Mouse (Mus musculus) layer of hippocampus, postnatal 25 days (tissue): Measurements from ENCODE around the gene Klhl5. TPM values are rescaled to one million over a fixed set of nuclear protein-coding genes. Genes with fewer than 3 reads are reported as not detected.

ENCODE experiments used
- DNase-seq, 2 experiments: peaks; one replicate each; pipeline ENCODE4 v3.0.0; 2022; ENCODE audit warnings: mixed read lengths in 2 of 2, low spot score in 1 of 2; ENCODE audit errors: extremely low spot score in 1 of 2
- total RNA-seq, 2 experiments: library from RNA; stranded (reverse); gene quantifications; 2 replicates each; pipeline ENCODE4 v1.2.3; 2021

Gene Klhl5
- total RNA-seq, result 10 to 100 TPM; 63.6 to 69.3 TPM

DNA sequence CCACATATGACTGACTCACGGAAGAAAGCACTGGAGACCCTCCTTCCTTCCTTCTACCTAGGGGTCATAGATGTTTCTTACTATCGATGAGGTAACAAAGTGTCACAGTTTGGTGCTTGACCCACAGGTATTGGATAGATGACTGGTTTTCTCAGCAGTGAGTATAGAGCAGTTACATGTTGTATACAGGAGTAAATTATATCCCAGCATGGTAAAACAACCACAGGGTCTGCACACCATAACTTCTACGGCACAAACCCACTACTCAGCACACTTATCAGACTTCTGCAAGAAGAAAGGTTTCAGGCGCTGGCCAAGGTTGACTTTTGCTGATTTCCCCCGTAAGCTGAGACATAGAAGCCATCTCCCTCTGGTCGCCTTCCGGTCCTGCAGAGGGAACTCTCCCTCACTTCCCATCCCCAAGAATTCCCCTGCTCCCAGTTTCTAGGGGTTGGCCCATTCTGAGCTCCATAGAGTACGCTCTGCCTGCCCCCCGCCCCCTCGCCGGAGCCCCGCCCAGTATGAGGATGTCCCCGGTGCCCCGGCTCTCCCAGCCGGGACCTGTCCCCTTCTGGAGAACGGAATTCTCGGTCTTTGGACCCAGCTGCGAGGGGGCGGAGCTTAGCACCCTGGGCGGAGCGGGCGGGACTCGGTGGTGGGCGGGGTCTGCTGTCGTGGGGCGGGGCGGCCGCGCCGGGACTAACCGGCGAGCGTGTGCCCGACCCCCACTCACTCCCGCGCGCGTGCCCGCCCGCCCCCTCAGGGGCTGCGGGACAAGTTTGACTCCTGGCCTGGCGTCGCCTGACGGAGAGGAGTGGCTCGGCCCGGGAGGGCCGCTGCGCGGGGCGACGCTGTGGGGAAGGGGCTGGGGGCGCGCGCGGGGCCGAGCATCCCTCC lies at the start of gene Klhl5:
TSS of gene Klhl5 (plus strand) at position 664 of the 897 bp plus-strand sequence.
- DNase-seq, result peak; percentile 76 to 80

DNA sequence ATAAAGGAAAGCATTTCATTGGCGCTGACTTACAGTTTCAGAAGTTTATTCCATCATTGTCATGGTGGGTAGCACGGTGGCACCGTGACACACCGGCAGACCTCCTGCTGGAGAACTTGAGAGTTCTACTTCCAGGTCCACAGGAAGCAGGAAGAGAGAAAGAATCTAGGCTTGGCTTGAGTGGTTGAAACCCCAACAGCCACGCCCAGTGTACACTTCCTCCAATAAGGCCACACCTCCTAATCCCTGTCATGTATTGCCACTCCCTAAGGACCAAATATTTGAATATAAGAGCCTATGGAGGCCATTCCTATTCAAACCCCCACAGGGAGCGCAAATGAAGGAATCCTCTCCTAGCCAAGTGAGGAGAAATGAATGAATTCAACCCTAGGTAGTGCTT lies 49.7 kb upstream of the Klhl5 start:
- no peak for DNase-seq

DNA sequence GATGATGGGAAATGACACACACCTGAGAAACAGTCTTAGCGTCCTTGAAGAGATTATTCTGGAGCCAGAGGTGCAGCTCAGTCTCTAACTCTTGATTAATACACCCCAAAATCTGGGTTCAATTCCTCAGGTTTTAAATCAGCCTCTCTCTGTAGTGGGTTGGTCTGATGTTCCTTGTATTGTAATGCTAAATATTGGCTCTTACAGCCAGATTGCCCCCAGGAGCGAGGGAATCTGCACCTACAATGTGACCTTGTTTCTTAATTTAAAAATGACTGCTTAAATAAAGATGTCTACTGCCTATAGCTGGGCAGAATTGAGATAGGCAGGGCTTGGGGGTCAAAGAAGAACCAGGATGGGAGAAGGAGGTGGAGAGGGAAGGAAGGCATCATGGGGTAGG lies 47.5 kb upstream of the Klhl5 start:
- no peak for DNase-seq

DNA sequence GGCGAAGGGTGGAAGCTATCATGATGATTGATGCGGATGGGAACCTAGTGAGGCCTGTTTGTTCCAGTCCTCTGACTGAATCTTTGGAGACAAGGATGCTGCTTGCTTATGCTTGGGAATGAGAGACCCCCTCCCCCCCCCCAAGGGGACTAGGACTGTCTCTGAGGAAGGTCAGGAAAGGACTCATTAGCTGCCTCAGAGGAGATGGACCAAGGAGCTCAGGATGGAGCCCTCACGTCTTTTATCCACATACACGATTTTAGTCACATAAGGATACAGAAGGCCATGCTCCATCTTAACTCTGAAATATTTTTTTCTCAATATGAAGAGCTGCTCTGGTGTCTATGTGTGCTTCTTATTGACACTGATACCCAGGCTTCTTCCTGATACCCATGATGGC lies 45.1 kb upstream of the Klhl5 start:
- no peak for DNase-seq

DNA sequence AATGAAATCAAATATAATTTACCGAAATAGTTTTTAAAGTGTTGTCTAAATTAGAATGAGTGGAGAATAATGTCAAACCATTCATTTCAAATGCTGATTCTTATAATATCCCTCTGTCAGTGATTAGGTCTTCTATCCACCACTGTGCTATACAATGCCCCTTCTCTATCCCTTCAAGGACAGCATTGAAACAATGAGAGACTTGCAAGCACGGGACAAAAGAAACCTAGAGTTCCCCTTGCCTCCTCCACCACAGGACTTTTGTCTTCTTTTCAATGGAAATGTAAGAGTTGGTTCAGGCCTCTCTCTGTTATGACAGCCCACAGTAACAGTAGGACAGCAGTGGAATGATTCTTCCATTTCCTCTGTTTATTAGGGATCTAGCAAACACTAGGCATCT lies 44.1 kb upstream of the Klhl5 start:
- no peak for DNase-seq

DNA sequence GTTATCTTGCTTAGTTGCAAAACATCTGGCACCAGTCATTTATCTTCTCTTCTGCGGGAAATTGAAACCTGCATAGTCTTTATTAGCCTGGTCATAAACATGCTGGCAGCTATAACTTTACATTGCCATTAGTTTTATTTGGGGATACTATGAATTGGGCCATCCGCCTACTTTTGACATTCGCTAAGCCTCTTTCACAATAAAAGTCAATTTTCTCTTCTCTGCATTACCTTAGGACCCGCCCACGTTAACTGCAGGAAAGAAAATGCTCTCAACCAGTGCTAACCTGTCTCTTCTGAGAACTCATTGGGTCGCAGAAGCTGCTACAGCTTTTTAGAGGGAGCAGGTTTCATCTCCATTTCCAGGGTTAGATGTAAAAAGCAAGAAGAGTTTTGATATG lies 39.2 kb upstream of the Klhl5 start:
- no peak for DNase-seq

DNA sequence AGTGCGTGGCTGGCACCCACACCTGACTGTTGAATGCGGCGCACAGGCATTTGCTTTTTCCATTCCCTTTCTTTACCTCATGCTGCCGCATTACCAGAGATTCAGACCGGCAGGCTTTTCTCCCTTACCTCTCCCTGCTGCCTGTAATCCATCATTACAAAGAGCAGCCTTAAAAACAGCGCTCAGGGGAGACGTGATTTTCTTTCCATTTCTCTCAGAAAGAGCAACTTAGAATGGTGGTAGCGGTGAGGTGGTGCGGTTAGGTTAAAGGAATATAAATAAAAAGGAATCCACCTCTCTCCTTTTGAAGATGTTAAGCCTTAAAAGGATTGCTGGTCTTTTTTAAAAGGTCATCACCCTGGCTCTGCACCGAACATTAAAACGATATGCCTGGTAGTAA lies 37.5 kb upstream of the Klhl5 start:
- DNase-seq, result no peak

DNA sequence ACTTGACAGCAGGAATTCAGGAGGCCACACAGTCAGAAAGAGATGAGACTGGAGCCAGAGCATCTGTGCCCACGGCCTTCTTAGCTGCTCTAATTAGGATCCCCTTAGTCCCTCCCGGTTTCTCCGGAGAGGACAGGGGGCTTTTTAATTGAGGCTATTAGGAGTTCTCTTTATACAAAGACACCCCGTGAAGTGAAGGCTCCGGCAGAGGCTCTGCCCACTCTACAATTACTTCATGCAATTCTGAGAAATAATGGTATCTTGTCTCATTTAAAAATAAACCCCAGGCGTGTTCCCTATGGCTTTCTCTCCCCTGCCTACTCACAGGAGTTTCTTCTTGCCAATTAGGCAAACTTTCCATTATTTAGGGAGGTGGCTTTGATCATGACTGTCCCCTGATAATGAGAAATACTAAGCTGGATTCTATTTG lies 35.6 kb upstream of the Klhl5 start:
- DNase-seq, result no peak

DNA sequence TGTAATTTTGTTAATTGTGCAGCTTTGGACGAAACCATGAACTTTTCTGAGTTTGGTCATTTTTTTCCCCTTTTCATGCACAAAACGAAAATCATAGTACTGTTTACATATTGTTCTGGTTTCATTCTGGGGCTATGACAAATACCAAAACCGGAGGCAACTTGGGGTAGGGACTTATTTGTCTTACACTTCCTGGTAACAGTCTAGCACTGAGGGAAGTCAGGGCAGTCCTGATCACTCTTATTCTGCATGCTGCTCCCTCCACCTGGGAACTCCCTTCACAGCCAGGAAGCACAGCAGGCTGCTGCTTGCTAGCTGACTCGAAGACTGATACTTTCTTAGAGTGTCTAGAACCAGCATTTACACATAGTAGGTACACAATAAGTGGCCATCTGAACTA lies 34.1 kb upstream of the Klhl5 start:
- DNase-seq, result no peak

DNA sequence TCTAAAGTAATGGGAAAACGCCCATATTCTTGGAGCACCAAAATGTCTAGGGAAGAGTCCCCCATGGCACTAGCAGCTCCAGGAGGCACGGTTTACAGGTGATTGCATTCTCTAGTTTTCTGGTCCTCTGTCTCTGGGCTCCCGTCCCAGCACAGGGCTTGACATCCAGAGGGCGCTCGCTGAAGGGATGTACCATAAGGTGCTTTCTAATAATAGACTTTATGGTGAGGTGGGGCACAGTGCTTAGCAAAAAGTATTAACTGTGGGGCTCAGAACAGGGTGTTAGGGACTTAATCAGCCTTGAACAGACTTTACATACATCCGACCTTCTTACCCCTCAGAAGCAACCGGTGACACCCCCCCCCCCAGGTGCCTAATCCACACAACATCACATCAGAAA lies 32.6 kb upstream of the Klhl5 start:
- DNase-seq, result no peak

DNA sequence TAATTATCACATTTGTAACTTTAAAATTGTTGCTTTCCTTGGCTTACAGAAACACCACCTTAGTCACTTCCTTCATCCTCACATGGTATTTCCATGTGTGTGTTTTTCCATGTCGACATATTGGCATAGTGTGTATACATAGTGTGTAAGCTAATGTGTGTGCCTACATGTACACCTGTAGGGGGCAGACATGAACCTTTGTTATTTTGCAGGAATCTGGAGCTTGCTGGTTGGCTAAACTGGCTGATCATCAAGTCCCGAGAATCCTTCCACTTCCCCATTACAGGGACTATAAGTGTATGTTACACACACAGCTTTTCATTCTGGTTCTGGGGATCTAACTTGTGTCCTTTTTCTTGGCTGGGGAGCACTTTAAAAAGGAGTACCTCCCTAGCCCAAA lies 31.3 kb upstream of the Klhl5 start:
- no peak for DNase-seq

DNA sequence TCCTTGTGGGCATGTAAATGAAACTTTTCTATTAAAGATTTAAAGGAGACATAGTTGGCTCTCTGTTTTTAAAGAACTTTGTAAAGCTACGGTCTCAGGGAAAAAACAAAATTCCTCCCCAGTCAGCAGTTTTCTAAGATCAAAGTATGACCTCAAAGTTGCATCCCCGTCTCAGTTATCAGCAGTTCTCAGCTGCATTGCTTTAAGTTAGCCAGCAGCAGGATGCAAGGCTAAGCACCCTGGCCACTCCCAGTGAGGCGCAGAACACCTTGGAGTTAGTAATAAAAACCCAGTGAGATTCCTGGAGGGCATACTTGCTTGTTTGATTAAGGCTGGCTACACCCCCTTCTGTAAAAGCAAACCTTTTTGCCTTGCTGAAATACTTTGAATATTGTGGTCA lies 30.6 kb upstream of the Klhl5 start:
- DNase-seq, result no peak

DNA sequence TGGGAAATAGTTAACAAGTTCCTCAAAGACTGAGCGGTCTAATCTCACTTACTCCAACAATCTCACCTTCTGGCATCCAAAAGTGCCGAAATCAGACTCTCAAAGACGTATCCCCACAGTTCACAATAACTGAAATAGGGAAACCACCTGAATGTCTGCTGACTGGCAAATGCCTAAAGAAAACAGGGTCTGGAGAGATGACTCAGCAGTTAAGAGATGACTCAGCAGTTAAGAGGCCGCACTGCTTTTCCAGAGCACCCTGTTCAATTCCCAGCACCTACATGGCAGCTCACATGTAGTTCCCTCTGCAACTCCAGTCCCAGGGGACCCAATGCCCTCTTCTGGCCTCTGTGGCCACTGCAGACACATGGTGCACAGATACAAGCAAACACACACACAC lies 29.3 kb upstream of the Klhl5 start:
- no peak for DNase-seq

DNA sequence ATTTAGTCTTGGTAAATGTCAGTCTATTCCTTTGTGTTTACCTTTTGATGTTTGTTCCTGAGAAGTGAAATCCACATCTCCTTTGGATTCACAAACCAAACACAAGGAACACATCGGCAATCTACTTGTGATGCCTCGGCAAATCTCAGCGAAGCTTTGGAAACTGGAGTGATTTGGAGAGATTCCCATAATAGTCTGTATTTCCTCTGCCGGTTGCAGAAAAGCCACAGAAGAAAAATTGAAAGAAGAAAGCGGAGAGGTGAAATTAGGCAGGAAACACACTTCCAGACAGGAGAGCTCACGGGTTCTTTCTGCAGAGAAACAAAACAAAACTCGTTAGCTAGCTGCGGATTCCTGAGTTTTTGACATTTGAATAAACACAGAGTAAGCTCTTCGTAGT lies 27.5 kb upstream of the Klhl5 start:
- DNase-seq, result peak in 1 of 2 experiments; percentile 17

DNA sequence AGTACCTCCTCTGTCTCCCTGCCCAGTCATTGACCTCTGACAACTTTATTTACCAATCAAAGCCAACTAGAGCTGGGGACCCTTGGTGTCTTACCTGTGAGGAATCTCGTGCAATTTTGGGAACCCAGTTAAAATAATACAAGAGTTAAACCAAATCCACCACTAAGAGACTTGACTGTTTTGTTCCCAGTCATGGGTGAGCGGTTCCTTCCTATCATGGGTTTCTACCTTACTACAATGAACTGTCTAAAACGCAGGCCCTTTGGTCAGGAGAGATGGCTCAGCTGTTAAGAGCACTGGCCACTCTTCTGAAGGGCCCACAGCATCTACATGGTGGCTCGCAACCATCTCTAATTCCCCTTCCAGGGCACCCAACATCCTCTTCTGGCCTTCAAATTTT lies 25.5 kb upstream of the Klhl5 start:
- DNase-seq, result no peak

DNA sequence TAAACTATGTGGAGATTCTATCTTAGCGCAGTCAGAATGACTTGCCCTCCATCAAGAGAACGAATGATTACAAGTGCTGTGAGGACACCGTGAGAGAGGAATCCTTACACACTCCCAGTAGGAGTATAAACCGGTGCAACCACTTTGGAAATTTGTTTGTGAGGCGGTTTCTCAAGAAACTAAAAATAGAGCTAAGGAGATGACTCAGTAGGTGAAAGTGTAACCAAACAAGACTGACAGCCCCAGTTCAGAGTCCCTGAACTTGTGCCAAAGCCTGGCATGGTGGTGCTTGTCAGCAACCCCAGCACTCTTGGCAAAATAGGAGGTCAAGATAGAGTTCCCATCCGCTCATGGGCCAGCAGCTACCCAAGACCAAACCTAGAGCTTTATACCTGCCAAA lies 20.8 kb upstream of the Klhl5 start:
- DNase-seq, result no peak

DNA sequence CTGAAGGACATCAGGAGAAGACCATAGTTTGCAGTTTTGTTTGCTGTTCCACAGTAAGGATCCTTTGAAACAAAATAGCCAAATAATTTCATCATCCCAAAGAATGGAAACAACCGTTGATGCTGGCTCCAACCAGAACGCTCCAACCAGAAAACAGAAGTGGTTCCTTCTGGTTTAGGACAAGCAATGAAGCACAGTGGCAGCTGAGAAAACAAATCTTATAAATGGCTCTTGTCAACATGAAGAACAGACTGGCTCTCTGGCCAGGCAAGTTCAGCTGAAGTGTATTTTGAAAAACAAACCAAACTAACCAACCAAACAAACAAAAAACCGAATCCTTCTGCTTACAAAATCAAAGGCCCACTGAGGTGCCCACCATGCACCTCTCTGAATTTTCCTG lies 17.6 kb upstream of the Klhl5 start:
- no peak for DNase-seq

DNA sequence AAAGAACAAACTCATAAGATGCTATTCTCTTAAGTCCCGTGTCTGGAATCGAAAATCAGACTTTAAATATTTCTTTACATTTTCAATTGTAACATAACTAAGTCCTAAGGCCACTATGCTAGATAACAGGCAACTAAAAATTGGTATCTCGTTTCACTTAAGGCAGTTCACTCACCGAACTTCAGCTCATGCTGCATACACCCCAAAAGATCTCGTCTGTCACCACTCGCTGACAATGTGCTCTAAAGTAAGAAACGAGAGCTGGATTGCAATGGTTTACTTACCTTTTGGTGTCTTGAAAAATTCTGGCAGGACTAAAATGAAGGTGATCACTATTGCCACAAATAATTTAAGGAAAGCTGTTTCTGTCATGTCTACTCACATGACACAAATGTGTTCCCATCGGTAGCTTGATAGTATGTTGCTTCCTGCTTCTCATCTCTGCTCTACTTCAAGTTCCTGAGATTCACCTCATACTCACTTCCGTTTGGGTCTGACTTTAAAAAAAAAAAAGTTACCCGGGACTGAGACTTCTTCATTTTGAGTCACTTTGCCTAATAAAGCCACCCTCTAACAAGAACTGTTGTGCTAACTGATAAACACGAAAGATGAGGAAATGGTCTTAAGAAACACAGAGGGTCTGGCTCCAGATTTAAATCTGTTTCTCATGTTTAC lies 16.0 kb upstream of the Klhl5 start:
- no peak for DNase-seq

DNA sequence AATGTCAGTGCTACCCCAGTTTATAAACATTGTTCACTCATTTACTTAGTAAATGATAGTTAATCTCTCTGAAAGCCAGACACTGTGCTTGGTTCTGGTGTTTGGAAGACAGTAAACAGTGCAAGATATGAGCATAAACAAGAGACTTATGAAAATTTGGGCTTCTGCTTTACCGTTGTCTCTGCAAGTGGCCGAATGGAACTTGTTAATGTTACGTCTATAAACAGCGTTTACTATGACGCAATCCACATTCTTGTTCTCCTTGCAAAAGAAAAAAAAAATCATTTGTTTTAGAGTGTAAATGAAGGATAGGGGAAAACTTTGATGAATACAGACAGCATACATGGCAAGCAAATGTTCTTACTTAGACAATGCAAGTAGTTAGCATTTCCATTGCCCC lies 15.4 kb upstream of the Klhl5 start, which contains the start of gene Tmem156:
TSS of gene Tmem156 (minus strand) at position 212 of the 400 bp plus-strand sequence.
- no peak for DNase-seq

DNA sequence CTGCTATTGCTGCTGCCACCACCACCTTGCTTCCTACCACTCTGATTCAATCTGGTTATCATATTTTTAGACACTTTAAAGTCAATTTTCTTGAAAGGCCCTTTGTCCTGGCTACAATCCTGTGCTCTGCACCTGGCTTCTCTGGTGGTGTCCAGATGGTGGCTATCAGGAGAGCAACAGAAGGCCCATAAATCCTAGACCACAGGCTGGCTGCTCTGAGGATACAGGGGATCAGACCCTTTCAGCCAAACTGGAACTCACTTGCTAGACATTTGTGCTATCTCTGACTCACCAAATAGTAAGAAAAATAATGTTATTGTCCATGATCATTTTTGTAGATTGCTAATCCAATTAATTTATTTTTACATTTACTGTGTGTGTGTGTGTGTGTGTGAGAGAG lies 13.6 kb upstream of the Klhl5 start:
- no peak for DNase-seq

DNA sequence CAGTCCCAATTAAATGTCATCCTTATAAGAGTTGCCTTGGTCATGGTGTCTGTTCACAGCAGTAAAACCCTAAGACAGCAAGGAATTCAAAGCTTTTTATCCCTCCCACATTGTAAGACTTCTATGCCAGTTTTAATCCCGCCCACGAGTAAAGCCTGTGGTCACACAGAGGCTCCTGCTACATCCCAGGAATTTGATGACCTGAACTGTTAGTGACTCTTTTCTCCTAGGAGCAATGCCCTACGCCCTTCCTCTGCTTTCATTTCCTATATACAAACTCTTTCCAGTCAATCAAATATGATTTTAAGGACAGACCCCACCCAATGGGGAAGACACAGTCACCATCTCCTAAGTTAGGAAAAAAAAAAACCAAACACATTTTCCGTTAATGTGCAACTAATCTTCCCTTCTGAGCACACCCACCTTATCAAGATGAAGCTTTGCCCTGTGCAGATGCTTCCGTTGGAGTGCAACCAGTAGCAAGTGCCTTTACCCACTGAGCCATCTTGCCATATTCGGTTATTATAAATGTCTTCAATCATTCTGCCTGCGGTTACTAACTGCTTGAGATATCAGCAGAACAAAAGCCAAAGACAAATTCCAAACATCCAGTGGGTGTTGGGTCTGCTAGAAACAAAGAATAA lies 12.3 kb upstream of the Klhl5 start:
- no peak for DNase-seq
